Mouse (Mus musculus) brain, embryonic 14.5 days (tissue): ENCODE results near the gene Ptcd1.

Source experiments
- CTCF ChIP-seq: fragments of 200-500 bp; IDR thresholded peaks from 2 replicates; pipeline ENCODE4 v1.5.1; 2012; ENCODE audit warnings: inconsistent platforms, mild to moderate bottlenecking, moderate library complexity, borderline replicate concordance; ENCODE audit not compliant: insufficient read depth, insufficient read length; ENCODE audit errors: extremely low read depth
- POLR2A ChIP-seq: fragments of 200-500 bp; IDR thresholded peaks from 2 replicates; pipeline ENCODE4 v1.6.1; 2012; ENCODE audit warnings: mild to moderate bottlenecking, inconsistent platforms, borderline replicate concordance; ENCODE audit not compliant: poor library complexity, insufficient read depth, insufficient read length, severe bottlenecking; ENCODE audit errors: extremely low read depth

DNA sequence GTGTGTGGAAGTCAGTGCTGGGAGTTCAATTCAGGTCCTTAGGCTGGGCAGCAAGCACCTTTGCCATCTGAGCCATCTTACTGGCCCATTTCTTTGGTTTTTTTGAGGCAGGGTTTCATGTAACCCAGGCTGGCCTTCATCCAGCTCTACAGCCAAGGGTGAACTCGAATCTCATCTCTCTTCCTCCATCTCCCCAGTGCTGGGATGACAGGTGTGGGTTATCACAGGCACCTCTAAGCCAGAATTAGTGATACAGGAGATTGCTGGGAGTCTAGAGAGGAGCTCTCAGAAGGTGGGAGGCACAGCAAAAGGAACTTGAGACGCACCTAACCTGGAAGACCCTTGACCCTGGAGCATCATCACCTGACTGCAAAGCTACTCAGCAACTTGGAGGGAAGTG, 53.5 kb downstream of the Ptcd1 start:
- no peak for TF ChIP-seq CTCF
- TF ChIP-seq POLR2A, result no peak
